Mouse (Mus musculus): ENCODE results near the gene Zdhhc21.

GRCm38 (mm10) chr4:82858431-82859010 is 1.2 kb downstream of the Zdhhc21 start:
- no peak for TF ChIP-seq GATA1 (IDR thresholded peaks at IDR 0.05; ENCODE audit: low read length)
- no peak for TF ChIP-seq TAL1 (IDR thresholded peaks at IDR 0.05; ENCODE audit: low read length)
